Mouse (Mus musculus) liver, embryonic 14.5 days (tissue): ENCODE data around the gene Syne2.

Source experiments
- CTCF ChIP-seq: IDR thresholded peaks from 2 replicates; pipeline ENCODE4 v1.5.1; 2016; ENCODE audit warnings: antibody characterized with exemption, low read depth, control low read depth
- EP300 ChIP-seq: IDR thresholded peaks from 2 replicates; pipeline ENCODE4 v1.6.1; 2016; ENCODE audit warnings: antibody characterized with exemption, low read depth

- TF ChIP-seq CTCF, result no peak
- no peak for TF ChIP-seq EP300
Observed at GRCm38 (mm10) chr12:75819481-75819880, 1.5 kb downstream of the Syne2 start.
